Mouse (Mus musculus) cerebellum, postnatal 25 days (tissue): ENCODE data around the gene Castor1.
A peak's percentile ranks its signal among the peaks of the same experiment; 100 is the strongest.
"Not testable (repeated sequence)": the region's sequence is repeated elsewhere in the genome, so short reads cannot be mapped to it uniquely, and the experiment has no call there.

Experiments
- DNase-seq, 2 experiments: peaks; one replicate each; pipeline ENCODE4 v3.0.0; 2021; ENCODE audit warnings: mixed read lengths in 2 of 2

The Castor1 gene

GRCm38 (mm10) chr11:4217914-4218629, at the start of gene Castor1:
TSS of gene Castor1 (plus strand) at chr11:4218225.
- peak; percentile 41 to 67 for DNase-seq

GRCm38 (mm10) chr11:4174586-4174985, 43.4 kb upstream of the Castor1 start:
- peak in 1 of 2 experiments; percentile 36 for DNase-seq

DNA sequence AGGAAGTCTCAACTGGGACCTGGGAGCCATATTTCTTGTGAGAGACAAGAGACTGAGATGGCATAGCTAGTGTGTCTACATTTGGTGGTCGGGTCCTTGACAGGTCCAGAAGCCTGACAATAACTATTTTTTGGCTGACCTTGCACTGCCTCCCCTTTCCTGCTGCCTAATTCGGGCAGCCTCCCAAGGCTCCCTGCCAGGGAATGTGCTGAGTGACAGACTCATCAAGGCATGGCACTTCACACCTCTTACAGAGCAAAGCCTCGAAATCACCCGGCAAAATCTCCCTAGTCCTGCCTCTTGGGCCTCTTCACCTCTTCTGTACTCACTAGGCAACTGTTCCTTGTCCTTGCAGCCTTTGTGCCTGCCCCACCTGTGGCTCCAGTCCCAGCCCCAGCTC, 40.3 kb upstream of the Castor1 start:
- DNase-seq, result no peak

DNA sequence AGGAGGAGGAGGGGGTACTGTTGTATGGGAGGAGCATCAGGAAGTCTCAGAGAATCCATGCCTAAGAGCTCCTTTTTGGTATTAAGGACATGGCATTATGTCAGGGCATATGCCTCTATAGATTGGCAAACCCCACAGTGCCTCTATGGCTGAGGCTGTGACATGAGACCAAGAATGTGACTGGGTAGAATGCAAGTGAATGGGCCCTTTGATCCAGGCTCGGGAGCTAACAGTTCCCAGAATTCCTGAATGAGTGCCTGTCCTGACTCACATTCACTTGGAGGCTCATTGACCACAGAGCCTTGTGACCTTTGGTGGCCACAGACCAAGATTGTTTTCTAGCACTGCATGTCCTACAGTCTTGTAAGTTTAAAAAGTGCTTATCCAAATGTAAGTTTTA, 36.0 kb upstream of the Castor1 start:
- DNase-seq, result no peak

- DNase-seq, result no peak
These were observed 34.5 kb upstream of the Castor1 start for GRCm38 (mm10) chr11:4183511-4183910.

DNA sequence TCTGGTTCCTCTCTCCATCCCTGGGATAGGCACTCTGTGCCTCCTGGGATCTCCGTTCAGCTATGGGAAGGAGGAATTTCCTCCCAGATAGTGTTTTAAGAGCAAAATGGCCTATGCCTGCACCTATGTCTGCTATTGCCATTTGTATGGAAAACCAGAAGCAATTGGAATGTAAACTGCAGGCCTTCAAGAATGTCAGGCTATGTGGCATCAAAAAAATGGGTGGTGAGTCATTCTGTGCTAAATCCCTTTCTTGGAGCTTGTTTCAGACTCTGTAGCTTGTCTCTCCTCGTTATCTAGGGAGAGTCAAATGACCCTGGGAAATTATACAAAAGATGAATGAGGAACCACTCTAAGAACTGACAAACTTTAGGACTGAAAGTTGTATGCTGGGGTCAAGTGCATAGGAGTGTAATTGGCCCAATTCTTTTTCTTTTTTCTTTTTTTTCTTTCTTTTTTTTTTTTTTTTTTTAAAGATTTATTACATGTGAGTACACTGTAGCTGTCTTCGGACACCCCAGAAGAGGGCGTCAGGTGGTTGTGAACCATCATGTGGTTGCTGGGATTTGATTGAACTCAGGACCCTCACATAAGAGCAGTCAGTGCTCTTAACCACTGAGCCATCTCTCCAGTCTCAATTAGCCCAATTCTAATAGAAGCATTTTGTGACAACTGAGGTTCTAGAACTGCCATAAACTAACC, 33.6 kb upstream of the Castor1 start:
- DNase-seq, result no peak

DNA sequence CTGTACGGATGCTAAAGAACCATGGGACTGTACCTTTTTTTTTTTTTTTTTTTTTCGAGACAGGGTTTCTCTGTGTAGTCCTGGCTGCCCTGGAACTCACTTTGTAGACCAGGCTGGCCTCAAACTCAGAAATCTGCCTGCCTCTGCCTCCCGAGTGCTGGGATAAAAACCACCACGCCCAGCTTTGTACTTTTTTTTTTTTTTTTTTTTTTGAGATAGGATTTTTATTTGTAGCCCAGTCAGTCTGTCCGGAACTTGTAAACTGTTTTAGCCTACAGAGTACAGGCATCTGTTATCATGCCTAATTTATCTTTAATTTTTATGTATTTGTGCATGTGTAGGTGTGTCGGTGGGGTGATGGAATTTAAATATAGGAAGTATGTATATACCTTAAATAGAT, 32.5 kb upstream of the Castor1 start:
- not testable (repeated sequence) for DNase-seq

- peak; percentile 98 to 99 for DNase-seq
These were observed 31.3 kb upstream of the Castor1 start, which contains the start of gene Tbc1d10a for GRCm38 (mm10) chr11:4186486-4187317. TSS of gene Tbc1d10a (plus strand) at chr11:4186789.

DNA sequence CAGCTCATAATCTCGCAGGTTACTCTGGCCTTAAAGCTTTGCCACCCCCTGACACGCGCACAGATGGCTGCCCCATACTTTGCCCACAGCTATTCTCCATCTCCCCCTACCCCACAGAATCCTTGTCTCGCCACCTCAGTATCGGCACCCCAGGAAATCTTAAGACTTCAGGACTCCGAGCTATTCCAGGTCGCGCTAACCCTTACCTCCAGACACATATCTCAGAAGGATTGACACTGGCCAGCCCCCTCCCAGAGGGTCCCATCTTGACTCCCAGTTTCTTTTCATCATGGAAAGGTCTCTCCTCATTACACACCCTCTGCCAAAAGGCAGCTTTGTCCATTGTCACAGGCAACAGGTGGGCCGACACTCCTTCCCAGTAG, 30.7 kb upstream of the Castor1 start:
- peak; percentile 19 to 50 for DNase-seq

DNA sequence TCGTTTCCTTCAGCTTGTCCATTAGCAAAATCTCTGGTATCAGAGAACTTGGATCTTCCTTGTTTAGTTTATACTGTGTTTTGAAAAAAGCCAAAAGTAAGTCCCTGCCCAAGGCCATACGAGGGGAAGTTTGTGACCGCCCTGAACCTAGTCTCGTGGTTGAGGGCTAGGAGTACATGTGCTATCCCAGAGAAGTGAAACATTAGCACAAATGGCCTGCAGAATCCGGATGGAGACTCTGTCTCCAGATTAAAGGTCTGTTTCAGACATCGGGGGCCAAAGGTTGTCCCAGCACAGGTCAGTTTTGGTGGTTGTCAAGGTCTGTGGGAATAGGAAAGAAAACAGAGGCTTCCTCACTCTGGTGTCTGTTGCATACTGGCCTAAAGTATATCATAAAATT, 28.8 kb upstream of the Castor1 start:
- no peak for DNase-seq

- DNase-seq, result no peak
These were observed 27.3 kb upstream of the Castor1 start for GRCm38 (mm10) chr11:4190677-4191076.

DNA sequence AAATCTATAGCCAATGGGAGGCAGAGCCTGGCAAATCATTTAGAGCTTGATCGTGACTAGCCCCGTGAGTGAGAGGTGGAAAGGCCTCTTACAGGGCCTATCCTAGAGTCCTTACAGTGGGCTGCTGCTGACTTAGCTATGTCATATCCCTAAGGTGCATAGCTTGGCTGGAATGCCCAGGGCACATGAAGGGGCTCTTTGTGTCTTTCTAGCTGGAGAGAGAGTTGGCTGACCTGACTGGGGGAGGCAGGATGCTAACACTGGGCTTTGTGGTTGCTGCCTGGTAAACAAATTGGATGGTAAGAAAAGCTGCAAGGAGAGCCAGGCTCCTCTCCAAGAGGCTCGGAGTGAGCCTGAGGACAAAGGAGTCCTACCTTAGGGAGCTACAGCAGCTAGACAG, 25.3 kb upstream of the Castor1 start:
- DNase-seq, result no peak

DNA sequence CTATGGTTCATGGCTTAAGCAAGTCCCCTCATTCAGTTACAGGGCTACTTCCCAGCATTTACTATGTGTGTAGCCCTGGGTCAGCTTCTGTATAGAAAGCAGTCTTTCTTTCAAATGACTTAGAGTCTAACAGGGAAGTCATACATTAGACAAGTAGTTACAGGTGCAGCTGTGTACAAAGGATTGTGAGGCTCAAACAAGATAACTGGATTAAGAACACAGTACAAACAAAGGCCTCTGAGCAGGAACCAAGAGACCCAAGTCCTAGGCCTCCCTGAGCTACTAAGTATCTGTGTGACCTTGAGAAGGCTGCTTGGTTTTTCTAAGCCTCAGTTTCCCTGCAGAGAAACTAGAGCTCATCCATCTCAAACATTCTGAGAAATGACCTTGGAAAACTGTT, 24.6 kb upstream of the Castor1 start:
- no peak for DNase-seq

DNA sequence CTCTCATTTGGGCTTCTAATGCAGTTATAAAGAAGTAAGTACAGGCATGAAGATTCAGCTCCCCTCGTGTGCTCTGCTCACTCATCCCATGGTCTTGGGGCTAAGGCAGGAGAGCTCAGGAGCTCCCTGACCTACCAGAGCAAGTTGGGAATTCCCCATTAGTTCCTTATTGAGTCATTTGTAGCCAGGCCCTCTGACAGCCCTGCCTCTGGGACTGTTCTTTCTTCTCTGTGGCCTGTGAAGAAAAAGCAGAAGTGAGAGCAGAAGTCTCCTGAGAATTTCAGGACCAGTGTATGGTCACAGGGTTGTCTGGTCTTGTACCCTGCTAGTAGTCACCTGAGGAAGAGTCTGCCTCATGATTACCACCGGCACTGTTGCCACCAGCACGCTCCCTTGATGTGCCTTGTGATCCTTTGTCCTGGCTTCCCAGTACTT, 22.4 kb upstream of the Castor1 start:
- no peak for DNase-seq

- DNase-seq, result no peak
These were observed 21.4 kb upstream of the Castor1 start for GRCm38 (mm10) chr11:4196636-4197035.

DNA sequence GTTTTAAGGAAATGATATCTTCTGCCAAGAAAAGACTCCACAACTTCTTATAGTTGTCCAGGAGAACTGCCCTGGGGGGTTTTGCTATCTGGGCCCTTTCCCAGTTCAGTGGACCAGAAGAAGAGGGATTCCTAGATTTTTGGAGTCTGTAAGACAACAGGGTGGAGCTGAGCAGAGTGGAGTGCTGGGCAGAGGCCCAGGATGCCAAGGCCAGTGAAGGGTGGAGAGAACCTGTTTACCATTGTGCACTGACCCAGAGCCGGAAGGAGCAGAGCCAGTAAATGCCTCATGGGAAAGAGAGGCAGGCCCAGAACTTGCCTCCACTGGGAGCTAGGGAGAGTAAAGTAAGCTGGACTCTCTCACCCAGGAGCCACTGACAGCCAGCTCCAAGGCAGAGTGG, 20.3 kb upstream of the Castor1 start:
- no peak for DNase-seq

DNA sequence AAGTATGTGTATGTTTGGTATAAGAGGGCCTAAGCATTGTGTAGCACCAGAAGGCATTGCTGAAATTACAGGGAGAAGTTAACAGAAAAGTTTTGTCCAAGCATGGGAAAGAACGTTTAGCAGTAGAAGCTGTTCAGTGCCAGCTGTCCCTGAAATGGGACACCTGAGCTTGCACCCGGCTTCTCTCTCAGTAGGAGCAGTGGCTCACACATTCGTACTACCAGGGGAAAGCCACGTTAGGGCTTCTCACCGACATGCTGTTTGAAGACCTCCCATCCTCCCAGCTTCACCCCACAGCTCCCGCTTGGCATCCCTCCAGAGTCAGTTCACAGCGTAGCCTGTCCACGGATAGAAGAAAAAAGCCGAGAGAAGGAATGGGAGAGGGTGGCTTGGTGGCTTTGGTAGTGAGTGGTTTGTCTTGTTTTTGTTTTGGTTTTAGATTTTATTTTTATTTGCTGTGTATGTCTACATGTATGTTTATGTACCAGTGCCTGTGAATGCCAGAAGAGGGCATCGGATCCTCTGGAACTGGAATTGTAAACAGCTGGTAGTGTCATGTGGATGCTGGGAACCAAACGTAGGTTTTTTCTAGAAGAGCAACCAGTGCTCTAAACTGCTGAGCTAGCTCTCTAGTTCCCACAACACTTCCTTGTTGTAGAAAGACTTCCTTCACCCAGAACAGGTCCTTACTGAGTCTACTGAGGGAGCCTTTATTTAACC, 15.9 kb upstream of the Castor1 start:
- DNase-seq, result peak in 1 of 2 experiments; percentile 35

DNA sequence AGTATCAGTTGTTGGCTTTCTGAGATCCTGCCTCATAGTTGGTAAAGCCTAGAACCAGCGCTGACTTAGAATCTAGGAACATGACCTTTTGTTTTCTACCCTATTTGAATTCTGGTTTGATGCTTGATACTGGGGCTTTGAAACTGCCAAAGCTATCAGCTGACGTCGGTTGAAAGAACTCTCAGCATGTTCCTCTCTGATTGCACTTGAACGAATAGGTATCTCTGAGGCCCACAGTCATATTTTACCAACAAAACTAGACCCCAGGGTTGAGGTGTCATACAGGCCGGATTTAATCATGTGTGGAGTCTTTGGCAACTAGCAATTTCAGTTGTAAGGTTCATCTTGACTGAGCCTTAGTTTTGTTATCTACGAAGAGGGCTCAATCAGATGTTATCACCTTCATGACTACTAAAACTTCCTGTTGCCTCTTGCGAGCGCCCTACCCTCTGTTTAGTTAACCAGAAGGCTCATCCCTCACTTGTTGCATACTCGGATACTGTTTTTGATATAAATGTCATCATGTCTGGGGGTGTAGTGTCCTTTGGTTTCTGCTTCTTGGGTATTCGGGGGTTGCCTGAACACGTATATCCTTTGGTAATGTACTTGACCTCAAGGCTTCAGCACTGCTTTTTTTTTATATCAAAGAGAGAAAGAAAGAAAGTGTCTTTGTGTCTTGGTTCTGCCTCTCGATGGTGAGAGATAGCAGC, 14.9 kb upstream of the Castor1 start:
- no peak for DNase-seq

GRCm38 (mm10) chr11:4203705-4204074, 14.3 kb upstream of the Castor1 start:
- no peak for DNase-seq

GRCm38 (mm10) chr11:4205097-4205655, 12.8 kb upstream of the Castor1 start:
- DNase-seq, result no peak

GRCm38 (mm10) chr11:4205951-4206350, 12.1 kb upstream of the Castor1 start:
- DNase-seq, result no peak

- no peak for DNase-seq
These were observed 11.5 kb upstream of the Castor1 start for GRCm38 (mm10) chr11:4206563-4206962.
